ENCODE assay signal across 9 mouse cellular contexts in genomic region chr9:40333649-40334396, GRCm38 (mm10).
DNase-seq lines count a peak whose midpoint lies in the region; ATAC-seq lines count a peak whose summit lies in the region.
"Had no signal": no experiment of that assay in that cellular context is flagged by ENCODE, and none has a peak within 500 bp of the region (broad histone marks: within the 10 kb centered on the region; RNA-seq: fewer than 3 reads in every experiment).

No protein-coding gene starts in this region.

- no peak for ATAC-seq in midbrain, embryonic 14.5 days (ENCODE audit: low FRiP score, low TSS enrichment)
- ATAC-seq in midbrain, embryonic 16.5 days: no peak
- peak; percentile 74 for ATAC-seq in common myeloid progenitor, adult 5-6 weeks (replicated peaks; ENCODE audit: low read depth, poor library complexity, severe bottlenecking)
- no peak for ATAC-seq in erythroid progenitor cell, adult 5-6 weeks (replicated peaks; ENCODE audit: low FRiP score, poor library complexity, severe bottlenecking)

- no peak overlapping the region for H3K27ac ChIP-seq in midbrain, embryonic 14.5 days (replicated peaks; ENCODE audit: low read depth, low read length)
- H3K27ac ChIP-seq in midbrain, embryonic 16.5 days (ENCODE audit: low read length): no peak overlapping the region
- H3K27ac ChIP-seq: heart, embryonic 13.5 days had no signal

- H3K9ac ChIP-seq in midbrain, embryonic 14.5 days (replicated peaks; ENCODE audit: low read length): no peak overlapping the region
- H3K9ac ChIP-seq in midbrain, embryonic 16.5 days (ENCODE audit: low read depth, low read length): no peak overlapping the region
- H3K9ac ChIP-seq: heart, embryonic 13.5 days had no signal

- no peak overlapping the region for H3K4me3 ChIP-seq in midbrain, embryonic 14.5 days (replicated peaks; ENCODE audit: low read depth, low read length)
- no peak overlapping the region for H3K4me3 ChIP-seq in midbrain, embryonic 16.5 days (ENCODE audit: low read depth, low read length)
- H3K4me3 ChIP-seq: heart, embryonic 13.5 days had no signal

- peaks cover 20% of the 10 kb centered on the region; the same call in 1 of the 2 replicates for H3K36me3 ChIP-seq in midbrain, embryonic 14.5 days (ENCODE audit: control insufficient read depth, insufficient read depth, low read length)
- H3K36me3 ChIP-seq in midbrain, embryonic 16.5 days (ENCODE audit: control insufficient read depth, insufficient read depth, low read length): peaks cover 16% of the 10 kb centered on the region
- H3K36me3 ChIP-seq: heart, embryonic 13.5 days had no signal

- no peaks in the 10 kb centered on the region for H3K27me3 ChIP-seq in midbrain, embryonic 14.5 days (ENCODE audit: control insufficient read depth, insufficient read depth, low read length)
- H3K27me3 ChIP-seq in midbrain, embryonic 16.5 days (ENCODE audit: control insufficient read depth, insufficient read depth, low read depth, low read length): no peaks in the 10 kb centered on the region
- H3K27me3 ChIP-seq: heart, embryonic 13.5 days had no signal

- peaks cover 9% of the 10 kb centered on the region; the same call in 1 of the 2 replicates for H3K4me1 ChIP-seq in midbrain, embryonic 14.5 days (ENCODE audit: control insufficient read depth, insufficient read depth, low read length)
- peaks cover 13% of the 10 kb centered on the region for H3K4me1 ChIP-seq in midbrain, embryonic 16.5 days (ENCODE audit: control insufficient read depth, insufficient read depth, low read length)

- H3K4me2 ChIP-seq in midbrain, embryonic 14.5 days (ENCODE audit: low read length): no peak overlapping the region
- no peak overlapping the region for H3K4me2 ChIP-seq in midbrain, embryonic 16.5 days (ENCODE audit: low read length)
- H3K4me2 ChIP-seq: heart, embryonic 13.5 days had no signal

- DNase-seq in midbrain, embryonic 14.5 days: peak; percentile 79
- peak; percentile 74 for DNase-seq in WW6 (ENCODE audit: low read depth, low spot score)
- DNase-seq in heart, postnatal 14 days: peak; percentile 71 to 85
- DNase-seq in left cerebral cortex, postnatal 4 days: peak; percentile 87
- peak; percentile 65 for DNase-seq in retina, postnatal 7 days (ENCODE audit: low read depth, low spot score)

- no peaks in the 10 kb centered on the region for H3K9me3 ChIP-seq in midbrain, embryonic 14.5 days (ENCODE audit: control insufficient read depth, low read length)
- no peaks in the 10 kb centered on the region for H3K9me3 ChIP-seq in midbrain, embryonic 16.5 days (replicated peaks; ENCODE audit: control insufficient read depth, low read length, poor library complexity, severe bottlenecking)
- H3K9me3 ChIP-seq: heart, embryonic 13.5 days had no signal

- 59% methylated on average over 9 of the region's 9 CpGs for WGBS in midbrain, embryonic 14.5 days
- 64% methylated on average over 9 of the region's 9 CpGs for WGBS in midbrain, embryonic 16.5 days

- intact Hi-C loops in heart, postnatal 14 days (cut with DNase I): no loop called here
- intact Hi-C loops in left cerebral cortex, postnatal 4 days (cut with DNase I): no loop called here
